Comparison of ENCODE assay signal across 10 mouse cellular contexts in the genomic region with DNA sequence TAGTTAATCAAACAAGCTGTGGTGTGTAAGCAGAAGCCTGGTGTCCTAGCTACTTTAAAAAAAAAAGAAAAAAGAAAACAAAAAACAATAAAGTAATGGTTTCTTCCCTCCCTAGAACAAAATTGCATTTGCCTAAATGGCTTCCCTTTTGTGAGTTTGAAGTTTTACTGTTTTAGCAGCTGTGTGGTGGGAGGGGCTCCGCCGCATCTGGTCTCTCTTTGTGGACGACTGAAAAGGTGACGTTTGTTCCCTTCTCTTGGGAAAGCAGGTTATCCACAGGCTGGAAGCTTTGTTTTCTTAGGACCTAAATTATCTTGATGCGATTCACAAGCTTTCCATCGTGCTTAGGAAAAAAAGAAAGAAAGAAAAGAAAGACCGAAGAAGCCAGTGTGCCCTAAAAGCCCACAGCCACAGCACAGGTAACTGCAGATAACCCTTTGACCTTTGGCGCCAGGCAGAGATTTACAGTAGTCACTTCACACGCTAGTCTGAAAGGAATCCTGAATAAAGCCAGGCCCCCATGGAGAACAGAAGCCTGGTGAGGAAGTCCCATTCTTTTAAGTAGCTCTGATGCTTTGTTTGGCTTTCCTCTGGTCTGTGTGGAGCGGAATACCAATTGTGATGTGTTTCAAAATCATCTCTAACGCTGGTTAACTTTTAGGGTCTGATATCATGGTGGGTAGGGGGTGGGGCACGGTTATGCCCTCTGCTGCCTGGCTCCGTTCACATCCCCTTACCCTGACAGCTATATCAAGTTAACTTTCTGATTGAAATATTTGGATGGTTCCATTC. TPM values are rescaled to one million over a fixed set of nuclear protein-coding genes. Genes with fewer than 3 reads are reported as not detected.
DNase-seq lines count a peak whose midpoint lies in the region; ATAC-seq and TF ChIP-seq lines count a peak whose summit lies in the region.
"Had no signal": no experiment of that assay in that cellular context is flagged by ENCODE, and none has a peak within 500 bp of the region (broad histone marks: within the 10 kb centered on the region; RNA-seq: fewer than 3 reads in every experiment).

No protein-coding gene starts in this region.

- H3K27me3 ChIP-seq in E14TG2a.4 (ENCODE audit: insufficient read depth, low read length): no peaks in the 10 kb centered on the region
- H3K27me3 ChIP-seq in heart, embryonic 12.5 days (replicated peaks): no peaks in the 10 kb centered on the region
- peaks cover 3% of the 10 kb centered on the region; the same call in 1 of the 2 replicates for H3K27me3 ChIP-seq in liver, embryonic 13.5 days

- 16% methylated on average over 13 of the region's 13 CpGs for WGBS in heart, embryonic 12.5 days
- 33% methylated on average over 13 of the region's 13 CpGs for WGBS in liver, embryonic 13.5 days (ENCODE audit: insufficient replicate concordance)

- peak overlapping the region; percentile 41; the same call in 1 of the 2 replicates for H3K9ac ChIP-seq in heart, embryonic 12.5 days
- no peak overlapping the region for H3K9ac ChIP-seq in liver, embryonic 13.5 days

- no peaks in the 10 kb centered on the region for H3K9me3 ChIP-seq in E14TG2a.4 (ENCODE audit: low read length)
- H3K9me3 ChIP-seq in heart, embryonic 12.5 days (replicated peaks): 0 out of 2 replicates have a peak, but pooled peaks cover 2% of the 10 kb centered on the region
- H3K9me3 ChIP-seq in liver, embryonic 13.5 days (replicated peaks): no peaks in the 10 kb centered on the region

- H3K4me1 ChIP-seq in E14TG2a.4 (replicated peaks; ENCODE audit: low read depth, low read length): peaks cover 53% of the 10 kb centered on the region
- H3K4me1 ChIP-seq in heart, embryonic 12.5 days (replicated peaks): peaks cover 40% of the 10 kb centered on the region
- H3K4me1 ChIP-seq in liver, embryonic 13.5 days (replicated peaks): peaks cover 7% of the 10 kb centered on the region; the same call in 1 of the 2 replicates

- intact Hi-C loops in left cerebral cortex, adult 2 months (cut with DNase I): no loop called here

- peak; percentile 98 for DNase-seq in R1 (ENCODE audit: low read depth, low spot score)
- no peak for DNase-seq in liver, embryonic 13.5 days
- no peak for DNase-seq in left cerebral cortex, adult 2 months (ENCODE audit: extremely low spot score in 1 of 2, low spot score in 2 of 2)
- DNase-seq in layer of hippocampus, postnatal 10 days (ENCODE audit: low spot score in 2 of 2): no peak
- no peak for DNase-seq in layer of hippocampus, adult 11-12 months (ENCODE audit: low spot score)
- no peak for DNase-seq in natural killer cell, adult 2 months (ENCODE audit: low spot score in 2 of 2)
- DNase-seq: adrenal gland, postnatal 25 days; kidney, adult 9 months had no signal

- ATAC-seq in heart, embryonic 12.5 days (ENCODE audit: insufficient number of reproducible peaks, low FRiP score): peak; percentile 33; the same call in 1 of the 2 replicates
- no peak for ATAC-seq in liver, embryonic 13.5 days (ENCODE audit: low read depth)

- H3K27ac ChIP-seq in heart, embryonic 12.5 days (ENCODE audit: poor library complexity, severe bottlenecking): peak overlapping the region; percentile 81
- no peak overlapping the region for H3K27ac ChIP-seq in liver, embryonic 13.5 days
- no peak overlapping the region for H3K27ac ChIP-seq in left cerebral cortex, adult 2 months

- peak overlapping the region; percentile 60 for H3K4me2 ChIP-seq in heart, embryonic 12.5 days
- H3K4me2 ChIP-seq in liver, embryonic 13.5 days: peak overlapping the region; percentile 35

- H3K36me3 ChIP-seq in E14TG2a.4 (ENCODE audit: insufficient read depth, low read length): no peaks in the 10 kb centered on the region
- 0 out of 2 replicates have a peak, but pooled peaks cover 3% of the 10 kb centered on the region for H3K36me3 ChIP-seq in heart, embryonic 12.5 days
- H3K36me3 ChIP-seq in liver, embryonic 13.5 days: no peaks in the 10 kb centered on the region

- TF ChIP-seq CTCF in E14TG2a.4 (conservative IDR thresholded peaks at IDR 0.05; ENCODE audit: low read length): no peak
- TF ChIP-seq CTCF in left cerebral cortex, adult 2 months (IDR thresholded peaks at IDR 0.05): no peak

- peak overlapping the region; percentile 33 for H3K4me3 ChIP-seq in E14TG2a.4 (replicated peaks; ENCODE audit: low read length)
- 0 out of 2 replicates have a peak overlapping the region, but pooled peaks have one; percentile 6 for H3K4me3 ChIP-seq in heart, embryonic 12.5 days
- H3K4me3 ChIP-seq in liver, embryonic 13.5 days (replicated peaks): no peak overlapping the region
- no peak overlapping the region; the same call in 1 of the 2 replicates for H3K4me3 ChIP-seq in left cerebral cortex, adult 2 months

RNA-seq across cellular contexts. Expression of a gene that starts 53.7 kb away (rescaled TPM):
- 2.9 and 3.0 TPM in 2 replicates for polyA plus RNA-seq in heart, embryonic 12.5 days (2016; fragmentation: Nextera tagmentation; extraction: Ambion mirVana)
- 0.12 and 0.14 TPM in 2 replicates for polyA plus RNA-seq in liver, embryonic 13.5 days (2015; fragmentation: Nextera tagmentation; extraction: Ambion mirVana)
- 10 to 100 TPM; 18.6 to 19.5 TPM for total RNA-seq in left cerebral cortex, adult 2 months (2021)
- 10 to 100 TPM; 28.3 to 31.2 TPM for total RNA-seq in layer of hippocampus, postnatal 10 days (2021)

Comparison
In these comparisons a context has a peak if more than half of its experiments do, and no peak if none do; other contexts are left out.
1. H3K4me3 ChIP-seq: peak in E14TG2a.4 (single experiment) and heart, embryonic 12.5 days (single experiment); none in liver, embryonic 13.5 days (single experiment) and left cerebral cortex, adult 2 months (single experiment).